Mouse (Mus musculus) embryonic facial prominence, embryonic 13.5 days (tissue): Measurements from ENCODE around the gene Cldn4. TPM values are rescaled to one million over a fixed set of nuclear protein-coding genes. Genes with fewer than 3 reads are reported as not detected.
A peak's percentile ranks its signal among the peaks of the same experiment; 100 is the strongest.

Experiments used
- ATAC-seq: fragments of 200-750 bp; cut with Nextera tagmentation; 2 replicates; pipeline ENCODE4 v1.8.0; 2017; ENCODE audit warnings: low read depth; ENCODE audit not compliant: insufficient number of reproducible peaks, insufficient read depth, low FRiP score, low TSS enrichment
- H3K27ac ChIP-seq: fragments of 300-500 bp; sonication (generic); 2 replicates; pipeline ENCODE4 v1.5.1; 2015; ENCODE audit warnings: moderate library complexity, mild to moderate bottlenecking, inconsistent platforms
- H3K27me3 ChIP-seq: fragments of 300-500 bp; sonication (generic); 2 replicates; pipeline ENCODE4 v1.6.1; 2015; ENCODE audit warnings: mild to moderate bottlenecking, inconsistent platforms
- H3K36me3 ChIP-seq: fragments of 300-500 bp; sonication (generic); 2 replicates; pipeline ENCODE4 v1.6.1; 2015; ENCODE audit warnings: mild to moderate bottlenecking, inconsistent platforms
- H3K4me1 ChIP-seq: fragments of 300-500 bp; sonication (generic); 2 replicates; pipeline ENCODE4 v1.6.1; 2015; ENCODE audit warnings: inconsistent platforms
- H3K4me2 ChIP-seq: fragments of 300-500 bp; sonication (generic); 2 replicates; pipeline ENCODE4 v1.6.1; 2015; ENCODE audit warnings: moderate library complexity, mild to moderate bottlenecking, inconsistent platforms
- H3K4me3 ChIP-seq: fragments of 300-500 bp; sonication (generic); 2 replicates; pipeline ENCODE4 v1.5.1; 2015; ENCODE audit warnings: mild to moderate bottlenecking, inconsistent platforms
- H3K9ac ChIP-seq: fragments of 300-500 bp; sonication (generic); 2 replicates; pipeline ENCODE4 v1.6.1; 2015; ENCODE audit warnings: mild to moderate bottlenecking, inconsistent platforms
- H3K9me3 ChIP-seq: fragments of 300-500 bp; sonication (generic); 2 replicates; pipeline ENCODE4 v1.6.1; 2016; ENCODE audit warnings: inconsistent platforms
- WGBS: fragments of 180-500 bp; shearing (Covaris S2); methylation state at CpG from one replicate; pipeline ENCODE4 v1.1.7; 2015; ENCODE audit warnings: mixed read lengths; 5-methylcytosine and 5-hydroxymethylcytosine counted together
- polyA plus RNA-seq: library from polyadenylated mRNA; unstranded; fragments of >200 nt; fragmentation: Nextera tagmentation; extraction: Ambion mirVana; gene quantifications from 2 replicates; pipeline ENCODE4 v1.2.1, GENCODE M21; 2015

Cldn4 gene
- polyA plus RNA-seq, 1 experiment from 2014 or later = 22.9 TPM

DNA sequence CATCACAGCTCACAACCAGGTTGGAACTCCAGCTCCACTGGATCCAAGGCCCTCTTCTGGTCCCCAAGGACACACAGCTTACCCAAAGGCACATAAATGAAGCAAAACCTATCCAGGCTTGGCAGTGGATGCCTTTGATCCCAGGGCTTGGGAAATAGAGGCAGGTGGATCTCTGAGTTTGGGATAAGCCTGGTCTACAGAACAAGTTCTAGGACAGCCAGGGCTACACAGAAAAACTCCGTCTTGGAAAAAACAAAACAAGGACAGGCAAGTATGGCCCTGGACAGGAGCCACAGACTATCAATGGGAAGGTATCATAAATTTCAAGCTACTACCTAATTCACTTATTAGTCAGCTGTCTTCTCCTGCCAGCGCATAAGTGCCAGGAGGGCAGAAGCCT is 14.8 kb upstream of the Cldn4 start:
- Histone ChIP-seq H3K36me3 (no peaks in the 10 kb centered on the region), H3K4me1 (peaks cover 18% of the 10 kb centered on the region), H3K9me3 (no peaks in the 10 kb centered on the region), H3K27me3 (no peaks in the 10 kb centered on the region; the same call in 1 of the 2 replicates), H3K4me2 (no peak overlapping the region), H3K4me3 (no peak overlapping the region), H3K27ac (no peak overlapping the region), H3K9ac (no peak overlapping the region)
- ATAC-seq = no peak
- WGBS = 93% methylated on average over 2 of the region's 2 CpGs

DNA sequence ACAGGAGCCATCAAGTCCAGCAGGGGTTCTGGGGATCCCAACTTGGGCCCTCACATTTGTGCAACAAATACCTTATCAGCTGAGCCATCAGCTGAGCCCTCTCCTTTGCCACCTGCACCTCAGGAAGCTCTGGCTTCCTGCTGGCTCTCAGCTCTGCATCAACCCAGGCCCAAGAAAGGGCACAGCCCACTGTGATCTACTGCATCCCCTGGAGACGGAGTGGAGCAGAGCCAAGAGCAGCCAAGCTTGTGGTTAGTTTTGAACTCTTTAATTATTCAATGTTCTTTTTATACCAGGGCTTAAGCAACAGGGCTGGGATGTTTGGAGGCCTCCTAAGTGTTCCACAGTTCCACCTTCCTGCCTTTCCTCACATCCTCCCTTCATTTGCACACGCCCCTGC is 13.7 kb upstream of the Cldn4 start:
- no peak for ATAC-seq
- 73% methylated on average over 2 of the region's 2 CpGs for WGBS
- H3K27ac ChIP-seq = no peak overlapping the region; the same call in 1 of the 2 replicates
- H3K9me3 ChIP-seq = no peaks in the 10 kb centered on the region
- peaks cover 8% of the 10 kb centered on the region for H3K4me1 ChIP-seq
- H3K4me2 ChIP-seq = no peak overlapping the region
- no peak overlapping the region for H3K4me3 ChIP-seq
- 0 out of 2 replicates have a peak overlapping the region, but pooled peaks have one; percentile 36 for H3K9ac ChIP-seq
- H3K27me3 ChIP-seq = no peaks in the 10 kb centered on the region
- H3K36me3 ChIP-seq = no peaks in the 10 kb centered on the region

GRCm38 (mm10) chr5:134959114-134959513 is 12.4 kb upstream of the Cldn4 start:
- Histone ChIP-seq H3K36me3 (no peaks in the 10 kb centered on the region), H3K9ac (no peak overlapping the region), H3K4me3 (no peak overlapping the region), H3K4me1 (peaks cover 8% of the 10 kb centered on the region), H3K9me3 (no peaks in the 10 kb centered on the region), H3K27ac (no peak overlapping the region), H3K27me3 (no peaks in the 10 kb centered on the region), H3K4me2 (no peak overlapping the region)
- 72% methylated on average over 7 of the region's 7 CpGs for WGBS
- no peak for ATAC-seq

DNA sequence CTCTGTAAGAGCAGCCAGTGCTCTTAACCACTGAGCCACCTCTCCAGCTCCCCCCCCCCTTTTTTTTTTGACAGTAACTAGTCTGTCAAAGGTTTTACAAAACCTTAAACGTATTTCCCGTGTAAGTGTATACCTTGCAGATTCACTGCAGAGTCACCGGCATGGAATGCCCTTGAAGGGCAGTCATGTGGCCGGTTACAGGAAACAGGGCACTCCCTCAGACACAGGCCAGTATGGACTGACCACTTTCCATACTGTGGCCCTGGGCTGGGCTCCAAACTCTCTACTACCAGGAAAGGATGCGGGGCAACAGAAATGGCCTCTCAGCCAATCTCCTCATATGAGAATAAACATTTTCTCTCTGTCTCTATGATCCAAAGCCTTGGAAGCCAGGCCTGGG is 8.8 kb upstream of the Cldn4 start:
- Histone ChIP-seq H3K4me2 (no peak overlapping the region), H3K36me3 (no peaks in the 10 kb centered on the region), H3K4me1 (peaks cover 15% of the 10 kb centered on the region), H3K9me3 (no peaks in the 10 kb centered on the region), H3K4me3 (no peak overlapping the region), H3K27me3 (no peaks in the 10 kb centered on the region), H3K9ac (no peak overlapping the region), H3K27ac (no peak overlapping the region)
- 68% methylated on average over 5 of the region's 5 CpGs for WGBS
- no peak for ATAC-seq

DNA sequence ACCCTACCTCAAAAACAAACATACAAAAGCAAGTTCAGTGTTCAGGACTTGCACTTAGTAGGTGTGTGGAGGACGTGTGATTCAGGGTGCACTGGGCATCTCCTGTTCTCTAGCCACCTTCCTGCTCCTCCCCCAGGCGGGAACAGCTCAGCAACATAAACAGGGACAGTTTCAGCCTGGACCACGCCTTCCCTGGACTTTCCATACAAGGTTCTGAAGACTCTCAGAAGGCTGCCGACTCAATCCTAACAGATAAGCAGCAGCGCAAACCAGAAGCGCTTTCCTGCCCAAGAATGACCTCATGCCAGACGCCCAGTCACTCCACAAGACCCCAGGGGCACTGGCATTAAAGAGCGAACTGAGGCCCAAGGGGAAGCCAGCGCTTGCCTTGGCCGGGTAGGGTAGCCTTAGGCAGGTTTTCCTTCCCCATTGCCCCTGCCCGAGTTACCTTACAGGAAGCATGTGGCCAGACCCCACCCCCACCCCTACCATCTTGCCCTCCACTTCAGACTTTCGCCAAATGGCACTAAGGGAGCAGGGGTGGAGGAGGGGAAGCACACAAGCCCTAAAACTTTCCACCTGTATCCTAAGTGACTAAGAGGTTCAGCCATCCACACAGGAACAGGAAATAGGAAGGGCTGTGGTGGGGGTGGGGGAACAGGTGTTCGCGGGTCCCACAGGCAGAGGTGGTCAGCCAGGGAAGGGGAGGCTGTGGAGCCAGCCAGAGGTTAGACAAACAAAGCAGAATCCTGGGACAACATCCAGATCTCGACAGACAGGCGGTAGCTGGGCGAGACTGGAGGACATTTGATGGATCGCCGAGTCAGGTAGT is 4.5 kb upstream of the Cldn4 start:
- 28% methylated on average over 19 of the region's 19 CpGs for WGBS
- Histone ChIP-seq H3K4me2 (no peak overlapping the region), H3K27me3 (peaks cover 21% of the 10 kb centered on the region), H3K9me3 (no peaks in the 10 kb centered on the region), H3K4me1 (peaks cover 20% of the 10 kb centered on the region), H3K27ac (peak overlapping the region; percentile 39; the same call in 1 of the 2 replicates), H3K36me3 (no peaks in the 10 kb centered on the region), H3K4me3 (no peak overlapping the region), H3K9ac (no peak overlapping the region)
- no peak for ATAC-seq

GRCm38 (mm10) chr5:134948085-134948439 is 1.3 kb upstream of the Cldn4 start:
- Histone ChIP-seq H3K9ac (no peak overlapping the region), H3K36me3 (no peaks in the 10 kb centered on the region), H3K9me3 (no peaks in the 10 kb centered on the region), H3K27ac (no peak overlapping the region), H3K27me3 (peaks cover 48% of the 10 kb centered on the region), H3K4me1 (peaks cover 26% of the 10 kb centered on the region), H3K4me2 (no peak overlapping the region), H3K4me3 (no peak overlapping the region)
- 58% methylated on average over 4 of the region's 4 CpGs for WGBS
- ATAC-seq = no peak

- ATAC-seq = no peak
- peak overlapping the region; percentile 45; the same call in 1 of the 2 replicates for H3K27ac ChIP-seq
- H3K9ac ChIP-seq = no peak overlapping the region
- H3K4me2 ChIP-seq = no peak overlapping the region
- peaks cover 48% of the 10 kb centered on the region for H3K27me3 ChIP-seq
- 47% methylated on average over 5 of the region's 5 CpGs for WGBS
- H3K4me3 ChIP-seq = no peak overlapping the region
- H3K36me3 ChIP-seq = no peaks in the 10 kb centered on the region
- peaks cover 26% of the 10 kb centered on the region for H3K4me1 ChIP-seq
- H3K9me3 ChIP-seq = no peaks in the 10 kb centered on the region
Measured at GRCm38 (mm10) chr5:134947420-134948084, 818 bp upstream of the Cldn4 start.

- H3K4me1 ChIP-seq = peaks cover 22% of the 10 kb centered on the region
- WGBS = 13% methylated on average over 43 of the region's 43 CpGs
- ATAC-seq = no peak
Measured at GRCm38 (mm10) chr5:134946063-134946856, 474 bp downstream of the Cldn4 start.

DNA sequence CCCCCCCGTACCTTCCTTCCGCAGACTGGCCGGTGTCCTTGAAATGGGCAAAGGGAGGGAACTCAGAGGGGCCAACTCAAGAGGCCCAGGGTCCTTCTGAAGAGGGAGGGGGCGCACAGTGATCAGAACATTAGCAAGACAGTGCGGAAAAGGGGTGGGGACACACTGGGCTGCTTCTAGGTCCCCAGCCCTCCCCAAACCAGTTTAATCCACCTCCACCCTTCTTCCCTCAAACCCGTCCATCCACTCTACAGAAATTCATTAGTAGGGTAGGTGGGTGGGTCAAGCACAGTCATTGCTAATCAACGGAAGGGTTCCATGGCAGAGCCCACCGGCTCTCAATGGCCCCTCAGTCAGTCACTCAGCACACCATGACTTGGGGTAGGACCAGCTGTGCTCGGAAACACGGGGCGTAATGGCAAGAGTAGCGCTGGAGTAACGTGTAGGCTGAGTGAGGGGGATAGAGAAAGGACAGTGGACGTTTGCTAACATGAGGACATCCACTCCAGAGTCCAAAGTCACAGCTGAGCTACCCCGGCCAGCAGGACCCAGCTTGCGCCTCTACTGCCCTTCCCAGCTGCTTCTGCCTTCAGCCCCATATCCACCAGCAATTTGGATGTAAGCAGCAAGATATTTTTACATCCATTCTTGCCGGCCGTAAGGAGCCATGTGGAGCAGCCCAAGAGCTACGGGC is 1.3 kb downstream of the Cldn4 start:
- peaks cover 48% of the 10 kb centered on the region for H3K27me3 ChIP-seq
- WGBS = 34% methylated on average over 19 of the region's 19 CpGs
- peaks cover 17% of the 10 kb centered on the region for H3K4me1 ChIP-seq
- peak overlapping the region; percentile 81 for H3K27ac ChIP-seq
- H3K9ac ChIP-seq = peak overlapping the region; percentile 65
- ATAC-seq = no peak
- peak overlapping the region; percentile 46 for H3K4me2 ChIP-seq
- H3K4me3 ChIP-seq = peak overlapping the region; percentile 41
- no peaks in the 10 kb centered on the region for H3K36me3 ChIP-seq
- no peaks in the 10 kb centered on the region for H3K9me3 ChIP-seq

More at GRCm38 (mm10) chr5:134946063-134946856, 474 bp downstream of the Cldn4 start:
- Histone ChIP-seq H3K4me3 (peak overlapping the region; percentile 41), H3K27me3 (peaks cover 48% of the 10 kb centered on the region), H3K9me3 (no peaks in the 10 kb centered on the region), H3K27ac (peak overlapping the region; percentile 81), H3K36me3 (no peaks in the 10 kb centered on the region), H3K9ac (peak overlapping the region; percentile 65), H3K4me2 (peak overlapping the region; percentile 46)

DNA sequence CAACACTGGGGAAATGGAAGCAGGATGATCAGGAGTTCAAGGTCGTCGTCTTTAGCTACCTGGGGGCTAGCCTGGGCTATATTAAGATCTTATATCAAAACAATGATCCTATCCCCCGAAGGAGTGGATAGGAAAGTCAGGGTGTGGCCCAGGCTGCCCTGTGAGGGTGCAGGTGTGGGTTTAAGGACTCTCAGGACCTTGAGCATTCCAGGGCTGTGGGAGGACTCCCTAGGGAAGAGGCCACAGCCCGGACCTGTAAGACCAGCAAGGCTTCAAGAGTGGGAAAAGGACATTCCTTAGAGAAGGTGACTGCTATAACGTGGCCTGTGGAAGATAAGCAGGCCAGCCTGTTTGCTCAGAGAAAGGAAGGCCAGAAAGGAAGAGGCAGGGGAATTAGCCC is 2.6 kb downstream of the Cldn4 start:
- H3K9me3 ChIP-seq = no peaks in the 10 kb centered on the region
- H3K27me3 ChIP-seq = peaks cover 48% of the 10 kb centered on the region
- H3K36me3 ChIP-seq = no peaks in the 10 kb centered on the region
- H3K4me3 ChIP-seq = no peak overlapping the region
- H3K27ac ChIP-seq = no peak overlapping the region
- peaks cover 17% of the 10 kb centered on the region for H3K4me1 ChIP-seq
- H3K4me2 ChIP-seq = peak overlapping the region; percentile 46; the same call in 1 of the 2 replicates
- H3K9ac ChIP-seq = no peak overlapping the region
- WGBS = 63% methylated on average over 5 of the region's 5 CpGs
- ATAC-seq = no peak

DNA sequence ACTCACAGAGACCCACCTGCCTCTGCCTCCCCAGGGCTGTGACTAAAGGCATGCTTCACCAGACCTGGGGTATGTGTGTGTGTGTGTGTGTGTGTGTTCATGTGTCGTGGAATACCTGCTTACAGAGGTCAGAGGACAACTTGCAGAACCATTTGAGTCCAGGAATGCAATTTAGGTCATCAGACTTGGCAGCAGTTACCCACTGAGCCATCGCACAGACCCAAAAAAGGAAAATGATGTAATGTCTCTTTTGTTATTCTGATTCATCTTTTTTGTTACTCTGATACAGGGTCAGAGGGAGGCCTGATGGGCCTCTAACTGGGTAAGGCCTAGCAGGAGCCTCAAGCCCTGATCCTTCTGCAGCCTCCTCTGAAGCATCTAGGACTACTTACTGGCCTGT is 4.0 kb downstream of the Cldn4 start:
- Histone ChIP-seq H3K9ac (no peak overlapping the region), H3K4me3 (no peak overlapping the region), H3K4me1 (peaks cover 17% of the 10 kb centered on the region), H3K4me2 (no peak overlapping the region), H3K27ac (no peak overlapping the region), H3K36me3 (no peaks in the 10 kb centered on the region), H3K27me3 (peaks cover 42% of the 10 kb centered on the region), H3K9me3 (no peaks in the 10 kb centered on the region)
- 84% methylated on average over 2 of the region's 2 CpGs for WGBS
- ATAC-seq = no peak
